Mouse (Mus musculus): Measurements from ENCODE around the gene Dcun1d2. TPM values are rescaled to one million over a fixed set of nuclear protein-coding genes. Genes with fewer than 3 reads are reported as not detected.
"Not testable (repeated sequence)": the region's sequence is repeated elsewhere in the genome, so short reads cannot be mapped to it uniquely, and the experiment has no call there.

Gene Dcun1d2
- polyA plus RNA-seq (2015; fragmentation: Nextera tagmentation; extraction: Ambion mirVana) = 6.9 and 7.1 TPM in 2 replicates

DNA sequence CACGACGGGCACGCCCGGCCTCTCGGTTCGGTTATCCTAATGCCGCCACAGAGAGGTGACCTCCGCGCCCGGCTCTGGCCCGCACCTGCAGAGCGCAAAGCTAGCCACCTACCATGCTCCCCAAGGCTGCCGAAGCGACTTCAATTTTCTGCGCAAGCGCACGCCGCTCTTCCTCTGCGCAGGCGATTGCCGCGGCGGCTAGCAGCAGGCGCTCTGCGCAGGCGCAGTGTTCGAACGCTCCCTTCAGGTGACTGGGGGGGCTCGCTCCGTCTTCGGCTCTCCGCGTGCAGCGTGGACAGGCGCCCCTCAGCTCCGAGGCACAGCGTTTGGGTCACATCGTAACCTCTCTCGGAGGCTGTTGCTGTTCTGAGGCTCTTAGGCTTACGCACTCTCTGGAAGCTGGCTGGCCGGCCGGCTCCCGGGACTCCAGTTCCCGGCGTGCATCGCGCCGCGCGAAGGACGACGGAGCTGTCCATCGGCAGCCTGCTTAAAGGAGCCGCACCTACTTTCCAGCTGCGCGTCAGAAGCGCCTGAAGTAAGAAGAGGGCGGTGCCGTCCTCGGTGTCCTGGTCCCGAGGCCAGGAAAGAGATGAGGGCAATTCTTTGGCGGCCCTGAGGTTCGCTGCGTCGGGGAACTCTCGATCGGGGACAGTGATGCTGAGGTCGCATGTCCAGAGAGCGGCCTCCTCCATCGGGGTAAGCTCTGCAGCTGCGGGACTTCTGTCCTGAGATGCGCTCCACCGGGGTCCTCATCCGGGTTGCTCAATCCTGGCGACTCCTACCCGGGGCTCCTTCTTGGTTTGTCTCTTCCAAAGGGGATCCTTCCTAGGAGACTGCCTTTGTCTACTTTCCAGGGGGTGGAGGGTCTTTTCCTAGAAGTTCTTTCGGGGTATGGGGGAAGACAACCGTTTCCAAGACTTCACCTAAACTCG is at the start of gene Dcun1d2, which contains the start of gene Tmco3:
TSS of gene Dcun1d2 (minus strand) at position 440 of the 932 bp plus-strand sequence.
TSS of gene Tmco3 (plus strand) at position 499 of the 932 bp plus-strand sequence.
- peak within 1 kb of the TSS; percentile 94 for H3K9ac ChIP-seq (ENCODE audit: low read depth, low read length)
- H3K36me3 ChIP-seq (ENCODE audit: control insufficient read depth, insufficient read depth) = peaks cover 3% of the 10 kb centered on the region; the same call in 1 of the 2 replicates
- peak within 1 kb of the TSS; percentile 100 for H3K27ac ChIP-seq (ENCODE audit: low read length)
- H3K9me3 ChIP-seq (replicated peaks; ENCODE audit: control insufficient read depth, low read length) = no peaks in the 10 kb centered on the region
- H3K4me3 ChIP-seq (ENCODE audit: low read depth, low read length) = peak within 1 kb of the TSS; percentile 92
- H3K27me3 ChIP-seq (ENCODE audit: control insufficient read depth, insufficient read depth, low read depth, low read length) = no peaks in the 10 kb centered on the region
- under 1% methylated on average over 79 of the region's 79 CpGs for WGBS (ENCODE audit: insufficient replicate concordance)
- peak within 1 kb of the TSS; percentile 91 for H3K4me2 ChIP-seq (ENCODE audit: low read depth, low read length)
- ATAC-seq (ENCODE audit: low read depth) = peak; percentile 89
- peaks cover 19% of the 10 kb centered on the region for H3K4me1 ChIP-seq (ENCODE audit: control insufficient read depth, low read depth, low read length)

DNA sequence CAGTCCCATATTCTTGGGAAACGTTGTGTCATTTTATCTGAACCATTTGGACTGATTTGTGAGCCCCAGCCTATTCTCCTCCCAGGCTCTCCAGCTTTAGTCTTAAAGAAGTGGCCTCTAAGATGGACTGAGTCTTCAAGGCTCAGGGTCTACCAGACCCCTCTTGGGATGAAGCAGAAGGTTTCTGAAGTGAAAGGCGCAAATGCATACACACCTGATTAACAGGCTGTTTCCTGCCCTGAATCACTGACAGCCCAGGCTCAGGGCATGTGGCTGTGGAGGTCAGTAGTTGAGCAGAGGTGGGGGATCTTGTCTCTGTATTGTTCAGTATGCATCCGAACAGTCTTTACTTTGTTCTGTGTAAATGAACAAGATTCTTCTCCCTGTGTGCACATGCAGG is 49.7 kb upstream of the Dcun1d2 start:
- Histone ChIP-seq H3K27ac (ENCODE audit: low read length) (peak overlapping the region; percentile 54; the same call in 1 of the 2 replicates), H3K36me3 (ENCODE audit: control insufficient read depth, insufficient read depth) (peaks cover 10% of the 10 kb centered on the region), H3K27me3 (ENCODE audit: control insufficient read depth, insufficient read depth, low read depth, low read length) (no peaks in the 10 kb centered on the region), H3K4me2 (ENCODE audit: low read depth, low read length) (peak overlapping the region; percentile 92; the same call in 1 of the 2 replicates), H3K9me3 (replicated peaks; ENCODE audit: control insufficient read depth, low read length) (no peaks in the 10 kb centered on the region), H3K4me3 (ENCODE audit: low read depth, low read length) (no peak overlapping the region), H3K4me1 (ENCODE audit: control insufficient read depth, low read depth, low read length) (peaks cover 33% of the 10 kb centered on the region), H3K9ac (ENCODE audit: low read depth, low read length) (0 out of 2 replicates have a peak overlapping the region, but pooled peaks have one; percentile 5)
- 45% methylated on average over 3 of the region's 3 CpGs for WGBS (ENCODE audit: insufficient replicate concordance)
- ATAC-seq (ENCODE audit: low read depth) = no peak

- ATAC-seq (ENCODE audit: low read depth); H3K9me3 ChIP-seq (replicated peaks; ENCODE audit: control insufficient read depth, low read length); H3K36me3 ChIP-seq (ENCODE audit: control insufficient read depth, insufficient read depth); H3K4me2 ChIP-seq (ENCODE audit: low read depth, low read length); H3K4me3 ChIP-seq (ENCODE audit: low read depth, low read length); H3K27me3 ChIP-seq (ENCODE audit: control insufficient read depth, insufficient read depth, low read depth, low read length); H3K9ac ChIP-seq (ENCODE audit: low read depth, low read length): not testable (repeated sequence)
- H3K27ac ChIP-seq (ENCODE audit: low read length) = peak overlapping the region; percentile 54; the same call in 1 of the 2 replicates
- peaks cover 29% of the 10 kb centered on the region for H3K4me1 ChIP-seq (ENCODE audit: control insufficient read depth, low read depth, low read length)
- WGBS (ENCODE audit: insufficient replicate concordance) = 38% methylated on average over 6 of the region's 6 CpGs
Measured at GRCm38 (mm10) chr8:13337245-13337644, 49.3 kb upstream of the Dcun1d2 start.

GRCm38 (mm10) chr8:13334671-13335070 is 46.7 kb upstream of the Dcun1d2 start:
- Histone ChIP-seq H3K27ac (ENCODE audit: low read length) (no peak overlapping the region), H3K4me1 (ENCODE audit: control insufficient read depth, low read depth, low read length) (peaks cover 7% of the 10 kb centered on the region), H3K9me3 (replicated peaks; ENCODE audit: control insufficient read depth, low read length) (no peaks in the 10 kb centered on the region), H3K4me2 (ENCODE audit: low read depth, low read length) (no peak overlapping the region), H3K27me3 (ENCODE audit: control insufficient read depth, insufficient read depth, low read depth, low read length) (no peaks in the 10 kb centered on the region; the same call in 1 of the 2 replicates), H3K9ac (ENCODE audit: low read depth, low read length) (no peak overlapping the region), H3K36me3 (ENCODE audit: control insufficient read depth, insufficient read depth) (no peaks in the 10 kb centered on the region), H3K4me3 (ENCODE audit: low read depth, low read length) (no peak overlapping the region)
- ATAC-seq (ENCODE audit: low read depth) = no peak
- 33% methylated on average over 1 of the region's 1 CpGs for WGBS (ENCODE audit: insufficient replicate concordance)

GRCm38 (mm10) chr8:13326598-13326997 is 38.7 kb upstream of the Dcun1d2 start:
- Histone ChIP-seq H3K4me2 (ENCODE audit: low read depth, low read length) (no peak overlapping the region), H3K27me3 (ENCODE audit: control insufficient read depth, insufficient read depth, low read depth, low read length) (no peaks in the 10 kb centered on the region), H3K4me3 (ENCODE audit: low read depth, low read length) (no peak overlapping the region), H3K4me1 (ENCODE audit: control insufficient read depth, low read depth, low read length) (no peaks in the 10 kb centered on the region), H3K9me3 (replicated peaks; ENCODE audit: control insufficient read depth, low read length) (no peaks in the 10 kb centered on the region), H3K36me3 (ENCODE audit: control insufficient read depth, insufficient read depth) (no peaks in the 10 kb centered on the region), H3K9ac (ENCODE audit: low read depth, low read length) (no peak overlapping the region), H3K27ac (ENCODE audit: low read length) (no peak overlapping the region)
- WGBS (ENCODE audit: insufficient replicate concordance) = 23% methylated on average over 5 of the region's 5 CpGs
- no peak for ATAC-seq (ENCODE audit: low read depth)

DNA sequence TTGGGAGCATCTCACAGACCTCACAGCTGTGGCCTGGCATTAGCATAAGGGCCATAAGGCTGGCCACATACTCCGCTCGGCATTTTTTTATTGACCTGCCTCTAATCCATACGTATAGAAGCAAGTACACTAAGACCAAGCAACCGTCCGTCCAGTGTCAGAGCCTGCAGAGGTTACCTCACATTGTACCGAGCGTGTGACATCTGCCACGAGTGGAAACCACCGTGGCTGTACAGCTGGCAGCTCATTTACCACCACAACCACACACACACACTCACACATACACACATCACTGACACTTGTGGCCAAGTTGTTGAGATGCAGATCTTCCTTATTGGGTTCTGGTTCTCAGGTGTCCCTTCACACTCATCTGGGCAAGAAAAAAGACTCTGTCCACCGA is 28.7 kb upstream of the Dcun1d2 start:
- H3K9me3 ChIP-seq (replicated peaks; ENCODE audit: control insufficient read depth, low read length) = no peaks in the 10 kb centered on the region
- WGBS (ENCODE audit: insufficient replicate concordance) = 79% methylated on average over 10 of the region's 10 CpGs
- H3K27ac ChIP-seq (ENCODE audit: low read length) = no peak overlapping the region
- H3K4me2 ChIP-seq (ENCODE audit: low read depth, low read length) = no peak overlapping the region
- no peaks in the 10 kb centered on the region for H3K27me3 ChIP-seq (ENCODE audit: control insufficient read depth, insufficient read depth, low read depth, low read length)
- H3K36me3 ChIP-seq (ENCODE audit: control insufficient read depth, insufficient read depth) = no peaks in the 10 kb centered on the region
- no peak overlapping the region for H3K4me3 ChIP-seq (ENCODE audit: low read depth, low read length)
- no peak for ATAC-seq (ENCODE audit: low read depth)
- no peak overlapping the region for H3K9ac ChIP-seq (ENCODE audit: low read depth, low read length)
- no peaks in the 10 kb centered on the region for H3K4me1 ChIP-seq (ENCODE audit: control insufficient read depth, low read depth, low read length)

- no peak overlapping the region for H3K9ac ChIP-seq (ENCODE audit: low read depth, low read length)
Measured at GRCm38 (mm10) chr8:13314922-13315321, 27.0 kb upstream of the Dcun1d2 start.

GRCm38 (mm10) chr8:13306916-13307315 is 19.0 kb upstream of the Dcun1d2 start:
- no peaks in the 10 kb centered on the region for H3K9me3 ChIP-seq (replicated peaks; ENCODE audit: control insufficient read depth, low read length)
- no peak for ATAC-seq (ENCODE audit: low read depth)
- no peaks in the 10 kb centered on the region for H3K4me1 ChIP-seq (ENCODE audit: control insufficient read depth, low read depth, low read length)
- no peak overlapping the region for H3K4me2 ChIP-seq (ENCODE audit: low read depth, low read length)
- no peak overlapping the region for H3K27ac ChIP-seq (ENCODE audit: low read length)
- no peak overlapping the region for H3K4me3 ChIP-seq (ENCODE audit: low read depth, low read length)
- no peaks in the 10 kb centered on the region for H3K27me3 ChIP-seq (ENCODE audit: control insufficient read depth, insufficient read depth, low read depth, low read length)
- WGBS (ENCODE audit: insufficient replicate concordance) = 59% methylated on average over 9 of the region's 9 CpGs
- H3K9ac ChIP-seq (ENCODE audit: low read depth, low read length) = no peak overlapping the region
- no peaks in the 10 kb centered on the region; the same call in 1 of the 2 replicates for H3K36me3 ChIP-seq (ENCODE audit: control insufficient read depth, insufficient read depth)

More at GRCm38 (mm10) chr8:13314922-13315321, 27.0 kb upstream of the Dcun1d2 start:
- Histone ChIP-seq H3K4me3 (ENCODE audit: low read depth, low read length) (no peak overlapping the region), H3K9me3 (replicated peaks; ENCODE audit: control insufficient read depth, low read length) (no peaks in the 10 kb centered on the region), H3K36me3 (ENCODE audit: control insufficient read depth, insufficient read depth) (no peaks in the 10 kb centered on the region), H3K27me3 (ENCODE audit: control insufficient read depth, insufficient read depth, low read depth, low read length) (no peaks in the 10 kb centered on the region), H3K27ac (ENCODE audit: low read length) (no peak overlapping the region), H3K4me2 (ENCODE audit: low read depth, low read length) (no peak overlapping the region), H3K4me1 (ENCODE audit: control insufficient read depth, low read depth, low read length) (no peaks in the 10 kb centered on the region)
- WGBS (ENCODE audit: insufficient replicate concordance) = 51% methylated on average over 3 of the region's 3 CpGs
- no peak for ATAC-seq (ENCODE audit: low read depth)
